Mouse (Mus musculus) MEL (cell line): ENCODE results near the gene Brpf3. TPM values are rescaled to one million over a fixed set of nuclear protein-coding genes. Genes with fewer than 3 reads are reported as not detected.
A peak's percentile ranks its signal among the peaks of the same experiment; 100 is the strongest.

Source experiments
- DNase-seq: peaks from one replicate; pipeline ENCODE4 v3.0.0; 2011; ENCODE audit warnings: low read depth, low spot score
- H3K27ac ChIP-seq: 2 replicates; pipeline ENCODE4 v1.5.1; 2012; ENCODE audit warnings: low read depth, mild to moderate bottlenecking, control low read depth, low read length, moderate library complexity; ENCODE audit not compliant: control insufficient read depth
- H3K27me3 ChIP-seq, 2 experiments: fragments of 150-350 bp in 1 of 2; sonication (generic) in 1 of 2; 2 replicates each; pipeline ENCODE4 v1.6.1; 2012; ENCODE audit warnings: low read length in 2 of 2, mild to moderate bottlenecking in 2 of 2, improper control_type of control experiment in 1 of 2, moderate library complexity in 1 of 2; ENCODE audit not compliant: insufficient read depth in 2 of 2, control insufficient read depth in 1 of 2
- H3K36me3 ChIP-seq, 2 experiments: 2 replicates each; pipeline ENCODE4 v1.6.1; 2012 to 2014; ENCODE audit warnings: low read length in 2 of 2, improper control_type of control experiment in 1 of 2, inconsistent platforms in 1 of 2, mild to moderate bottlenecking in 1 of 2; ENCODE audit not compliant: insufficient read depth in 2 of 2, control insufficient read depth in 1 of 2
- H3K4me1 ChIP-seq, 2 experiments: fragments of 150-350 bp in 1 of 2; sonication (generic) in 1 of 2; 2 replicates each; pipeline ENCODE4 v1.6.1; 2012; ENCODE audit warnings: low read length in 2 of 2, improper control_type of control experiment in 1 of 2, mild to moderate bottlenecking in 1 of 2; ENCODE audit not compliant: insufficient read depth in 2 of 2, control insufficient read depth in 1 of 2
- H3K4me3 ChIP-seq, 2 experiments: fragments of 150-350 bp in 1 of 2; sonication (generic) in 1 of 2; 2 replicates each; pipeline ENCODE4 v1.5.1; 2012; ENCODE audit warnings: low read depth in 2 of 2, low read length in 2 of 2, mild to moderate bottlenecking in 2 of 2, moderate library complexity in 2 of 2, control low read depth in 1 of 2, improper control_type of control experiment in 1 of 2; ENCODE audit not compliant: control insufficient read depth in 1 of 2, insufficient read depth in 1 of 2
- H3K79me2 ChIP-seq: 2 replicates; pipeline ENCODE4 v1.6.1; 2012; ENCODE audit warnings: mild to moderate bottlenecking, low read length, moderate library complexity; ENCODE audit not compliant: control insufficient read depth, poor library complexity, insufficient read depth
- H3K9ac ChIP-seq: 2 replicates; pipeline ENCODE4 v1.6.1; 2012; ENCODE audit warnings: low read depth, mild to moderate bottlenecking, control low read depth, low read length, moderate library complexity; ENCODE audit not compliant: control insufficient read depth, poor library complexity, severe bottlenecking
- H3K9me3 ChIP-seq: fragments of 150-350 bp; sonication (generic); replicated peaks from 2 replicates; pipeline ENCODE4 v1.6.1; 2012; ENCODE audit warnings: mild to moderate bottlenecking, low read length, improper control_type of control experiment, moderate library complexity; ENCODE audit not compliant: insufficient read depth
- BHLHE40 ChIP-seq: IDR thresholded peaks from 2 replicates; pipeline ENCODE4 v1.6.1; 2012; ENCODE audit warnings: low read depth, mild to moderate bottlenecking, inconsistent platforms, low read length, improper control_type of control experiment, borderline replicate concordance
- CTCF ChIP-seq, 3 experiments: IDR thresholded peaks in 2 of 3; conservative IDR thresholded peaks in 1 of 3; 2 replicates each; pipeline ENCODE4 v1.5.1; 2011 to 2012; ENCODE audit warnings: low read length in 3 of 3, low read depth in 2 of 3, mild to moderate bottlenecking in 2 of 3, improper control_type of control experiment in 1 of 3, inconsistent platforms in 1 of 3, mixed read lengths in 1 of 3, moderate library complexity in 1 of 3; ENCODE audit not compliant: control insufficient read depth in 1 of 3, insufficient read depth in 1 of 3, poor library complexity in 1 of 3, severe bottlenecking in 1 of 3
- E2F4 ChIP-seq: IDR thresholded peaks from 2 replicates; pipeline ENCODE4 v1.6.1; 2011; ENCODE audit warnings: low read depth, low read length, improper control_type of control experiment, borderline replicate concordance
- HCFC1 ChIP-seq: IDR thresholded peaks from 2 replicates; pipeline ENCODE4 v1.6.1; 2012; ENCODE audit warnings: low read depth, mild to moderate bottlenecking, inconsistent platforms, low read length, improper control_type of control experiment, moderate library complexity
- JUND ChIP-seq: IDR thresholded peaks from 2 replicates; pipeline ENCODE4 v1.6.1; 2011; ENCODE audit warnings: low read depth, mild to moderate bottlenecking, improper control_type of control experiment, low read length
- KAT2A ChIP-seq: conservative IDR thresholded peaks from 2 replicates; pipeline ENCODE4 v1.6.1; 2012; ENCODE audit warnings: low read depth, low read length, improper control_type of control experiment, inconsistent platforms
- MAFK ChIP-seq: IDR thresholded peaks from 2 replicates; pipeline ENCODE4 v1.6.1; 2011; ENCODE audit warnings: low read depth, mild to moderate bottlenecking, low read length, improper control_type of control experiment, borderline replicate concordance
- MAX ChIP-seq: IDR thresholded peaks from 2 replicates; pipeline ENCODE4 v1.6.1; 2011; ENCODE audit warnings: low read length, improper control_type of control experiment
- MAZ ChIP-seq: IDR thresholded peaks from 2 replicates; pipeline ENCODE4 v1.6.1; 2012; ENCODE audit warnings: low read depth, mild to moderate bottlenecking, inconsistent platforms, low read length, improper control_type of control experiment
- MEF2A ChIP-seq: IDR thresholded peaks from 2 replicates; pipeline ENCODE4 v1.6.1; 2014; ENCODE audit warnings: low read depth, mild to moderate bottlenecking, inconsistent platforms, low read length, improper control_type of control experiment; ENCODE audit not compliant: poor library complexity, insufficient replicate concordance, severe bottlenecking; ENCODE audit errors: extremely low read depth
- MXI1 ChIP-seq: IDR thresholded peaks from 2 replicates; pipeline ENCODE4 v1.6.1; 2011; ENCODE audit warnings: mild to moderate bottlenecking, low read depth, low read length, improper control_type of control experiment
- MYC ChIP-seq: IDR thresholded peaks from 2 replicates; pipeline ENCODE4 v1.6.1; 2011; ENCODE audit warnings: low read depth, mild to moderate bottlenecking, low read length, improper control_type of control experiment, moderate library complexity
- NELFE ChIP-seq: IDR thresholded peaks from 2 replicates; pipeline ENCODE4 v1.6.1; 2011; ENCODE audit warnings: low read depth, low read length, improper control_type of control experiment
- POLR2A ChIP-seq, 2 experiments: IDR thresholded peaks; 2 replicates each; pipeline ENCODE4 v1.6.1; 2011 to 2012; ENCODE audit warnings: low read length in 2 of 2, mild to moderate bottlenecking in 2 of 2, control low read depth in 1 of 2, improper control_type of control experiment in 1 of 2, low read depth in 1 of 2, moderate library complexity in 1 of 2; ENCODE audit not compliant: control insufficient read depth in 1 of 2, insufficient read depth in 1 of 2, poor library complexity in 1 of 2
- POLR2AphosphoS2 ChIP-seq: IDR thresholded peaks from 2 replicates; pipeline ENCODE4 v1.6.1; 2011; ENCODE audit warnings: low read length, improper control_type of control experiment
- SIN3A ChIP-seq: IDR thresholded peaks from 2 replicates; pipeline ENCODE4 v1.6.1; 2012; ENCODE audit warnings: low read length, improper control_type of control experiment, inconsistent platforms
- SMC3 ChIP-seq: IDR thresholded peaks from 2 replicates; pipeline ENCODE4 v1.6.1; 2011; ENCODE audit warnings: low read depth, low read length, improper control_type of control experiment
- TBP ChIP-seq: IDR thresholded peaks from 2 replicates; pipeline ENCODE4 v1.8.0; 2011; ENCODE audit warnings: low read depth, low read length, improper control_type of control experiment
- USF2 ChIP-seq, 2 experiments: IDR thresholded peaks; 2 replicates each; pipeline ENCODE4 v1.6.1; 2011 to 2012; ENCODE audit warnings: improper control_type of control experiment in 2 of 2, low read length in 2 of 2, borderline replicate concordance in 1 of 2, inconsistent platforms in 1 of 2, low read depth in 1 of 2, mild to moderate bottlenecking in 1 of 2; ENCODE audit not compliant: insufficient read depth in 1 of 2
- ZC3H11A ChIP-seq: IDR thresholded peaks from 2 replicates; pipeline ENCODE4 v1.6.1; 2012; ENCODE audit warnings: low read depth, mild to moderate bottlenecking, inconsistent platforms, low read length, improper control_type of control experiment
- polyA plus RNA-seq, 2 experiments: library from polyadenylated mRNA; stranded (reverse) in 1 of 2; unstranded in 1 of 2; fragments of >175 nt in 1 of 2; fragments of >200 nt in 1 of 2; gene quantifications; 2 replicates each; pipeline versions ENCODE4 v1.2.1 to v1.2.4; 2012; ENCODE audit warnings: low replicate concordance in 2 of 2, low read depth in 1 of 2; ENCODE audit not compliant: insufficient read length in 2 of 2, insufficient read depth in 1 of 2, missing spikeins in 1 of 2
- total RNA-seq: library from RNA; depleted of rRNA; stranded (reverse); fragments of 300-350 nt; gene quantifications from 2 replicates; pipeline ENCODE4 v1.2.3, GENCODE M21; 2012

Gene Brpf3
- total and polyA plus RNA-seq, 3 experiments: 1.7 to 23.7 TPM; not detected in 1

- peaks cover 0 to 2% of the 10 kb centered on the region in 2 experiments; a peak in 1 of 4 replicates for H3K4me1 ChIP-seq
- H3K27ac ChIP-seq: no peak overlapping the region
- TF ChIP-seq MEF2A (no peak), JUND (no peak), MYC (no peak)
- no peak for DNase-seq
- H3K27me3 ChIP-seq: peaks cover 0 to 4% of the 10 kb centered on the region in 2 experiments; a peak in 1 of 4 replicates
- H3K9ac ChIP-seq: no peak overlapping the region
- H3K79me2 ChIP-seq: no peaks in the 10 kb centered on the region
- H3K9me3 ChIP-seq: no peaks in the 10 kb centered on the region
- no peak overlapping the region for H3K4me3 ChIP-seq
- no peaks in the 10 kb centered on the region for H3K36me3 ChIP-seq
Measured at GRCm38 (mm10) chr17:28863926-28864325, 63.0 kb downstream of the Brpf3 start.

- Histone ChIP-seq H3K79me2 (no peaks in the 10 kb centered on the region), H3K27me3 (peaks cover 0 to 4% of the 10 kb centered on the region in 2 experiments; a peak in 1 of 4 replicates), H3K4me3 (no peak overlapping the region), H3K36me3 (no peaks in the 10 kb centered on the region), H3K27ac (no peak overlapping the region), H3K9ac (no peak overlapping the region), H3K9me3 (no peaks in the 10 kb centered on the region), H3K4me1 (peaks cover 0 to 2% of the 10 kb centered on the region in 2 experiments; a peak in 1 of 4 replicates)
- DNase-seq: no peak
- TF ChIP-seq ZC3H11A (no peak), E2F4 (no peak), TBP (no peak), POLR2AphosphoS2 (no peak), POLR2A (IDR thresholded peaks at IDR 0.05; ENCODE audit: control insufficient read depth in 1 of 2, insufficient read depth in 1 of 2, low read depth in 1 of 2, low read length in 2 of 2, poor library complexity in 1 of 2) (no peak), MYC (no peak), MEF2A (no peak), SMC3 (no peak), MXI1 (no peak), CTCF (IDR thresholded peaks at IDR 0.05 in 2 of 3, conservative IDR thresholded peaks at IDR 0.05 in 1 of 3; ENCODE audit: control insufficient read depth in 1 of 3, insufficient read depth in 1 of 3, low read depth in 2 of 3, low read length in 3 of 3, poor library complexity in 1 of 3, severe bottlenecking in 1 of 3) (no peak), USF2 (IDR thresholded peaks at IDR 0.05; ENCODE audit: borderline replicate concordance in 1 of 2, insufficient read depth in 1 of 2, low read depth in 1 of 2, low read length in 2 of 2) (no peak), NELFE (no peak), SIN3A (no peak)
Measured at GRCm38 (mm10) chr17:28864464-28864863, 63.6 kb downstream of the Brpf3 start.

GRCm38 (mm10) chr17:28866921-28867320, 66.0 kb downstream of the Brpf3 start:
- H3K9ac ChIP-seq: no peak overlapping the region
- no peaks in the 10 kb centered on the region for H3K36me3 ChIP-seq
- no peak overlapping the region for H3K27ac ChIP-seq
- DNase-seq: peak; percentile 31
- H3K4me1 ChIP-seq: peaks cover 0 to 2% of the 10 kb centered on the region in 2 experiments; a peak in 1 of 4 replicates
- H3K9me3 ChIP-seq: no peaks in the 10 kb centered on the region
- H3K4me3 ChIP-seq: no peak overlapping the region
- peaks cover 0 to 8% of the 10 kb centered on the region in 2 experiments; a peak in 2 of 4 replicates for H3K27me3 ChIP-seq
- no peak for TF ChIP-seq KAT2A
- no peak for TF ChIP-seq MAZ
- TF ChIP-seq HCFC1: peak; percentile 68
- TF ChIP-seq POLR2AphosphoS2: no peak
- no peak for TF ChIP-seq ZC3H11A
- no peak for TF ChIP-seq MAFK
- TF ChIP-seq MAX: no peak
- TF ChIP-seq BHLHE40: no peak
- H3K79me2 ChIP-seq: no peaks in the 10 kb centered on the region
